Mouse (Mus musculus): ENCODE data around the gene Fxr2.
"Not testable (repeated sequence)": the region's sequence is repeated elsewhere in the genome, so short reads cannot be mapped to it uniquely, and the experiment has no call there.

Gene Fxr2

DNA sequence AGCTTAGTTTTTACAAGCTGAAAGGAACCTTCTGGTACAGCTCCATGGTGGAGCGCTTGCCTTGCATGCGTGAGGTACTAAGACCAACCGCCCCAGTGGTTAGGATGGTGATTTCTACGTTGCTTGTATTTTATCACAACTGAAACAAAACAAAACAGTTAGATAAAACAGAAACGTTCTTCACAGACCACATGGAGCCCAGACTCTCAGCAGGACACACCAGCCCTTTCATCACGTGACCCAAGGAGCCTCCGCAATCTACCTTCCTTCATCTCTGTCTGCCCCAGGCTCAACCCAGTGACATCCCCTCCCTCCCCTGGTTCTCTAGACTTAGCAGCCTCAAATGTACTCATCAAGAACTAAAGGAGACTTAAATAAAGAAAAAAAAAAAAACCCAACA is 23.4 kb upstream of the Fxr2 start:
- in situ Hi-C loops (cut with MboI; ENCODE audit: low sequenced_read_pairs), result no loop called here

DNA sequence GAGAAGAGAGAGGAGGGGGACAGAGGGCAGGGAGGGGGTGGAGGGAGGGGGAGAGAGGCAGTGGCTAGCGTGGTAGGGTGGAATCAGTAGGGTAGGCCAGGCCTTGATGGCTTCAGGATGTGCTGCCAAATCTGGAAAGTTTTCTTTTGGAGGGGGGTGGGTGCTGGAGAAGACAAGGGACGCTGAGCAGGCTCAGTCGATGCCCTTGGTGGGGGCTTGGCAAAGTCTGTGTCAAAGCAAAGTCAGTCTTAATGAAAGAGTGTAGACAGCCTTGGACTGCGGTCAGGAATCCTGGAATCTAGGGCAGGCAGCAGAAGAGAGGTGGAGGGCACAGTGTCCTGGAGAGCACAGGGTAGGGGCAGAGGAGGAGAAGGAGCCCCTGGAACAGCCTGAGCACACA is 21.9 kb upstream of the Fxr2 start:
- in situ Hi-C loops (cut with MboI; ENCODE audit: low sequenced_read_pairs), result no loop called here

DNA sequence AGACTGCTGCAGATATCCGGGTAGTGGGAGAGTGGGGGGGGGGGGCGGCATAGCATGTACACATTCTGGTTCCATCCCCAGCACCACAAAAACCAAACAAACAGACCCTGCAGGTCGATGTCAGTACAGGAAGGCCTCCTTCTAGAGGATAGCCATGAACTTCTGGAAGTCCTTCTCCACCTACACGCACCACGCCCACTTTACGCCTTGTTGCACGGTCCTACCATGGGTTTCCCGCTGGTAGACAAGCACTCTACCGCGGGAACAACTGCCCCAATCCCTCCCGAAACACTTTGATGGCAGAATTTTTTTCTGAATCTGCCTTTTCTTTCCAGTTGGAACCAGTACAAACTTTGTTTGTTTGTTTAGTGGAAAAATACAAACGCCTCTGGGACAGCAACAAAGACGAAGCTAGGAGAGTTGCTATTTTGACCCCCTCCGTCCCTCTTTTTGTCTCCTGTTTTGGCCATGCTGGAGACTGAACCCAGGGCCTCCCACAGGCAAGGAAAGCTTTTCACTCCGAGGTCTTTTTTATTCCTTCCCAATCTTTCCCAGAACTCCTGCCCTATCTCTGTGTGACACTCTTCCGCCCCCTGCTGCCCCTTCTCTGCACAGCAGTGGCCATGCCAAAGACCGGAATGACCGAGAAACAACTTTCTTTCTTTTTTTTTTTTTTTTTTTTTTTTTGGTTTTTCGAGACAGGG is 19.1 kb upstream of the Fxr2 start:
- in situ Hi-C loops (cut with MboI; ENCODE audit: low sequenced_read_pairs), result no loop called here

DNA sequence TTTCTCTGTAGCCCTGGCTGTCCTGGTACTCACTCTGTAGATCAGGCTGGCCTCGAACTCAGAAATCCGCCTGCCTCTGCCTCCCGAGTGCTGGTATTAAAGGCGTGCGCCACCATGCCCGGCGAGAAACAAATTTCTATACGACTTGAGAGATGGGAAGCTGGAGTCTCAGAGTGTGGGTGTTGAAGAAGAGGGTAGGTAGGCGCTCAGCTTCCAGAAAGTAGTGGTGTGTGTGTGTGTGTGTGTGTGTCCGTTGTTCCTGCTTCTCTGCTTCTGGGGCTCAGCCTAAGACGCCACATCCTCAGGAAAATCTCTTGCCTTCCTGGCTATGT is 18.6 kb upstream of the Fxr2 start:
- in situ Hi-C loops (cut with MboI; ENCODE audit: low sequenced_read_pairs), result not testable (repeated sequence)

DNA sequence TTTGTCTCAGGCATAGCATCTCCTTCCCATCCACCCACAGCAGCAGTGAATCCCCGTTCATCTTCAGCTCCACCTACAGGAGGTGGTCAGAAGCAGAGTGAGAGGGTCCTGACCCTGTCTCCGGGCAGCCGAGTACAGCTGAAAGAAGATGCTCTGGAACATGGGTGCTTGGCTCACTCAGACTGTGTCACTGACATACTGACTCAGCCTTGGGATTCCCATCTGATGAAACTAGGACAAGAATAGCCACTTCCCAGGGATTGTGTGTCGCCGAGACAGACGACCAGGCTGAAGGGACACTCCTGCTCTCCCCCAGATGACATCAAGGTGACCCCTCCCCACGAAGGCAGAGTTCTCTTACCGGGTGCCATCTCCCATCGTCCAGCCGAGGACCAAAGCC is 16.0 kb upstream of the Fxr2 start:
- in situ Hi-C loops (cut with MboI; ENCODE audit: low sequenced_read_pairs), result no loop called here

DNA sequence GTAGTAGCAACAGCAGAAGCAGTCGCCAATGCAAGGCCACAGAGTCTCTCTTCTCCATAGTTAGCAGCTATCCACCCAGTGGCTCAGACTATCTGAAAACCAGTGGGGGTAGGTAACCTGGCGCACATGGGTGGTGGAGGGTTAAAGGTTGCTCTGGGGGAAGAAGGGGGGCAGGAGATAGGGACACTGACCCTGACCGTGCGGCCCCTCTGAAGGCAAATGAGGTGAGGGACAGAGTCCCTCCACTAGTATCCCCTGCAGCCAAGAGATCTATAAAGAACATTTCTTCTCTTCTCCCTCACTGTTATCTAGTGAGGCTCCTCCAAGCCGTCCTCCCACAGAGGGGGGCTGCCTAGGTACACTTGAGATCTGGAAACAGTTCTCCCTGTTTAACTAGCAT is 15.0 kb upstream of the Fxr2 start, which contains the start of gene Shbg:
Shbg (minus strand) TSS at position 101 of the 400 bp plus-strand sequence.
- in situ Hi-C loops (cut with MboI; ENCODE audit: low sequenced_read_pairs), result no loop called here

DNA sequence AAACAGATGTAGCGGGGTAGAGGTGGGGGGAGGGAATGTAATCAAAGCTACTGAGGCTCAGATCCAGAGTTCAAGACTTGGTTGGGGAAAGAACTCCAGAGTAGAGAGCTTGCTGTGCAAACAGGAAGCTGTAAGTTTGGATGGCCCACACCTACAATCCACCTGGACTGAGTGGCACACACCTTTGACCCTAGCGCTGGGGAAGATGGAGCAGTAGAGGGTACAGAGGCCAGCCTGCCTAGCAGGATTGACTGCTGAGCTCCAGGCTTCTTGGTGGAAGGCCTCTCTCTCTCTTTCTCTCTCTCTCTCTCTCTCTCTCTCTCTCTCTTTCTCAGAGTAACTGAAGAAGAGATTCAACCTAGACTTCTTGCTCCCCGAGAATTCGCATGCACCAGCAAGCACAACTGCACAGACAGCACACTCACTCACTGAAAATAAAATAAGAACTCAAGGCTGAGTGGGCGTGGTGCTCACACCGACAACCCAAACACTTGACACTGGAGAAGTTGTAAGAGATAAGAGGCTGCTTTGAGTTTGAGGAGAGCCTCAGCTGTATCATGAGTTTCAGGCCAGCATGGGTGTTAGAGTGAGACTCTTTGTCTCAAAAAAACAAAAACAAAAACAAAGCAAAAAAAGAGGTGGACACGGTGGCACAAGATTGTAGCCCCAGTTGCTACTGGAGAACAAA is 12.3 kb upstream of the Fxr2 start:
- in situ Hi-C loops (cut with MboI; ENCODE audit: low sequenced_read_pairs), result no loop called here

DNA sequence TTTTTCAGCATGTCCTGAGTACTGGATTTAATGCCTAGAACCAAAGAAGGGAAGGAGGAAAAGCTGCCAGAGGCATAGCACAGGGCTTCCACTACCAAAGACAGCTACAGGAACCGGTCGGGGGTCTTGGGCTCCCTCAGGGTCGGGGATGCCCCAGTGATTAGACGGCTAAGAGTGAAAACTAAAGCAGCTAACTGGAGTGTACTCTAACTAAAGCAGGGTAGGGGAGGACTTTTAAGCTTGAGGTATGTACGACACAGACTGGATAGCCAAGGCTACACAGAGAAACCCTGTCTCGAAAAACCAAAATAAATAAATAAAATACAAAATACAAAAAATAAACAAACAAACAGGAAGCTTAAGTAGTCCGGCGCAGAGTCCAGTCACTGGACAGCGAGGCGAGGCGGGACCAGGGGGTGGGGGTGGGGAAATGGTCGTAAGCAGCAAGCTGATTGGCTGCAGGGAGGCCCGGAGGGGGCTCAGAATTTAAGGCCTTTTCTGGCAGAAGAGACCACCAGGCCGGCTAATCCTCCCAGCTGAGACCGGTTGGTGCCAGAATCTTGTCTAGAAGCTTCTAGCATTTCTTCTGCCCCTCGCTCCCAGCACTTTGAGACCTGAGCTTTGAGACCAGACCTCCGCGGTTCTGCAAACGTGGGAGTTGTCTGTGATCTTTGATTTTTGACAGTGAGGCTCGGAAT is 11.1 kb upstream of the Fxr2 start, which contains the start of gene Sat2:
Sat2 (plus strand) TSS at position 454 of the 698 bp plus-strand sequence.
- in situ Hi-C loops (cut with MboI; ENCODE audit: low sequenced_read_pairs), result no loop called here

DNA sequence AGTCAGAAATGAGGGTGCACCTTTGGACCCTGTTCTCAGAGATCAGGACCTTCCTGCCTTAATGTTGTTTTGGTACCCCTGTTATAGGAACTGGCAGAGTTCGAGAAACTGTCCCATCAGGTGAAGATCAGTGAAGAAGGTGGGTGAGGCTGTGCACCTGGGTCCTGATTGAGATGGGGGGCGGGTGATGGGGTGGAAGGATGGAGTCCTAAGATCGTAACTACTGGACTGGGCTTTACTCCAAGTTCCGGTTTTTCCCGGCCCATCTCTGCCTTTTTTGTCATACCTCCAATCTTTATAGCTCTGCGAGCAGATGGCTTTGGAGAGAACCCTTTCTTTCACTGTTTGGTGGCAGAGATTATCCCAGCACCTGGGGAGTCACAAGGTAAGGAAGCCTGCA is 10.4 kb upstream of the Fxr2 start:
- in situ Hi-C loops (cut with MboI; ENCODE audit: low sequenced_read_pairs), result no loop called here

DNA sequence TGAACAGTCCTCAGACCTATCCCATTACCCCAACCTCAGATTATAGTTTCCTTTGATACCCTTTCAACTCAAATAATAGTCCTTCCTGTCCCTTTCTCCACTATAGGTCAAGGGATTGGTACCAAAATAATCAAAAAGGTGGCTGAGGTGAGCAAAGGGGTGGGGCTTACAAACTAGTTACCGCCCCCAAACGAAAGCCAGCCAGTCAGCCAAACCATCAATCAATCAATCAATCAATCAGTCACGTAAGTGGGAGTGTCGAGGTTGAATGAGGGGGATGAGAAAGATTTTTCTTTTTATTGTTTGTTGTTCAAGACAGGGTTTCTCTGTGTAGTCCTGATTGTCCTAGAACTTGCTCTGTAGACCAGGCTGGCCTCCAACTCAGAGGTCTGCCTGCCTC is 9.8 kb upstream of the Fxr2 start:
- in situ Hi-C loops (cut with MboI; ENCODE audit: low sequenced_read_pairs), result no loop called here

DNA sequence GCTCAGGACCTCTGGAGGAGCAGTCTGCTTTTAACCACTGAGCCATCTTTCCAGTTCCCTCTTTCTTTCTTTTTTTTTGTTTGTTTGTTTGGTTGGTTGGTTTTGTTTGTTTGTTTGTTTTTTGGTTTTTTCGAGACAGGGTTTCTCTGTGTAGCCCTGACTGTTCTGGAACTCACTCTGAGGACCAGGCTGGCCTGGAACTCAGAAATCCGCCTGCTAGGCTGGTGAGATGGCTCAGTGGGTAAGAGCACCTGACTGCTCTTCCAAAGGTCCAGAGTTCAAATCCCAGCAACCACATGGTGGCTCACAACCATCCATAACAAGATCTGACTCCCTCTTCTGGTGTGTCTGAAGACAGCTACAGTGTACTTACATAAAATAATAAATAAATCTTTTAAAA is 8.5 kb upstream of the Fxr2 start:
- in situ Hi-C loops (cut with MboI; ENCODE audit: low sequenced_read_pairs), result not testable (repeated sequence)

DNA sequence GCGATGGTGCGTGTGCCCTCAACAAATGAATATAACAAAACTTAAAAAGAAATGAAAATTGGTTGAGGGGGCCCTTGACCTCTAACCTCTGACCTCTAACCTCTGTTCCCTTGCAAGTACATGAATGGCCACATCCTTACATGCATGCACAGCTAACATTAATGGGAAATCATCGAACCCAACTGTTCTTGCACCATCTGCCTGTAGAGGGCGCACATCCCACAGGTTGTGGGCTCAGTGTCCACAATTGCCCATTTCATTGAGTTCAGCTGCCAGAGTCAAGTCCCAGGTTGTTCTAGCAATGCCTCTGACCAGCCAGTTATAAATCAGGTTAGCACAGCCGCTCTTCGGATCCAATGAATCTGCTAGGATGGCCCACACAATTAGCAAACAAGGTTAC is 4.5 kb upstream of the Fxr2 start:
- in situ Hi-C loops (cut with MboI; ENCODE audit: low sequenced_read_pairs), result no loop called here

DNA sequence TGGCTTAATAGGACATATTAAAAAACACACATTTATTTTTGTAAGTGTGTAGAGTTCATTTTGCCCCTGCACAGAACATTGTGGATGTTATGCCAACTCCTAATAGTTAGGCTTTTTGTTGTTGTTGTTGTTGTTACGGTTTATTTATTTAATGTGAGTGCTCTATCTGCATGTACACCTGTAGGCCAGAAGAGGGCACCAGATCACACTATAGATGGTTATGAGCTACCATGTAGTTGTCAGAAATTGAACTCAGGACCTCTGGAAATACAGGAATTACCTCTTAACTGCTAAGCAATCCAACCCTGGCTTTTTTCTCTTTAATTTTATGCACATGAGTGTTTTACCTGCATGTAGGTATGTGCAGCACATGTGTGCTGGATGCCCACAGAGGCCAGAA is 3.0 kb upstream of the Fxr2 start:
- in situ Hi-C loops (cut with MboI; ENCODE audit: low sequenced_read_pairs), result no loop called here

DNA sequence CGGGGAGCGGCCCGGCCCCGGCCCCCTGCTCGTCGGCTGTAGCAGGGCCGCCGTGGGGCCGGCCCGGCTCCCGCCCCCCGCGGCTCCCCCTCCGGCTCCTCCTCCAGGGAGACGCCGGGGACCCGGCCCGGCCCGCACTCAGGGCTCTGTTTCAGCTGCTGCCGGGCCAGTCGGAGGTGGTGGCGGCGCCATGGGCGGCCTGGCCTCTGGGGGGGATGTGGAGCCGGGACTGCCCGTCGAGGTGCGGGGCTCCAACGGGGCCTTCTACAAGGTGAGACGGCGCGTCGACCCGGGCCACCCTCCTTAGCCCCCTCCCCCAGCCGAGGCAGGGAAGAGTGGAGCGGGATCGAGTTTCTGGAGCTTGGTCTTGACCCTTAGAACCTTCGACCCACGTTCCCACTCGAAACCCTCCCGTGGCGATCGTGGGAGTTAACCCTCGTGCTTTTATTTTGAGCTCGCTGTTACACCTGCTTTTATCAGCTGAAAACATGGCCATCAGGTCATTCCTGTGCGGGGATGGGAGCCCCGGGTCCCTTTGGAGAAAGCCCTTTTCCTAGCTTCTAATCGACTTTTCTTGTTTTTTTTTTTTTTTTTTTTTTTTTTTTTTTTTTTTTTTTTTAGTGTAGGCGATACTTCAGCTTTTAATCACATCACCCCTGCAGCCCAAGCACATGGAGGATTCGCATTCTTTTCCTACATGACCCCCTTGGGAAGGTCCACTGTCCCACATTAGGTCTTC is 507 bp downstream of the Fxr2 start:
- in situ Hi-C loops (cut with MboI; ENCODE audit: low sequenced_read_pairs), result no loop called here

DNA sequence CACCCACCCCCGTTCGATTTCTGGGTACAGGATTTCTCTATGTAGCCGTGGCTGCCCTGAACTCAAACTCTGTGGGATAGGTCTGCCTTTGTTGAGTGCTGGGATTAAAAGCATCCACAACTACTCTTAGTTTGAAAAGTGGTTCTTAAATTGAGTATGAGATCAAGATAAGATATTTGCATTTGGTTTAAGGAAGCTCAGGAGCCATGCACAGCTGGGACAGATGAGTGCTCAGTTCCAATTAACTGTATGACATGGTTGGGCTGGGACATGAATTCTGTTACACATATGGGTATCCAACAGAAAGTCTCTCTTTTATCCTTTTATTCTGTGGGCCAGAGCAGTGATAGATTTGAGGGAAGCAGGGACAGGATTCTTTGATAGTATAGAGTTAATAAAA is 2.7 kb downstream of the Fxr2 start:
- in situ Hi-C loops (cut with MboI; ENCODE audit: low sequenced_read_pairs), result no loop called here

DNA sequence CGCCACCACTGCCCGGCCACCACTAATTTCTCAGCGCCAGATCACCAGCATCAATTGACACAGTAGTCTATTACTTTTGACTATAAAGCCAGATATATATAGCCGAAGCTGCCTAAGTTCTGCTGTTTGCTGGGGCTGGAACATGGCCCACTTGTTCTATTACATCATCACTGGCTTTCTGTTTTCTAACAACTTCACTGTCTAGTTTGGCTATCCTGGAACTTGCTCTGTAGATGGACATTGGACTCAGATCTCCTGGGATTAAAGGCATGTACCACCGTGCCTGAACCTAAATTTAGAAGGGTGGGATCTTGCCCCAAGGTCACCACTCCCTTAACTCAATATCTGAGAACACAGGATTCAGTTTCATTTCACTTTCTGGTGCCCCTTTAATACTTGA is 13.1 kb downstream of the Fxr2 start:
- in situ Hi-C loops (cut with MboI; ENCODE audit: low sequenced_read_pairs), result no loop called here

DNA sequence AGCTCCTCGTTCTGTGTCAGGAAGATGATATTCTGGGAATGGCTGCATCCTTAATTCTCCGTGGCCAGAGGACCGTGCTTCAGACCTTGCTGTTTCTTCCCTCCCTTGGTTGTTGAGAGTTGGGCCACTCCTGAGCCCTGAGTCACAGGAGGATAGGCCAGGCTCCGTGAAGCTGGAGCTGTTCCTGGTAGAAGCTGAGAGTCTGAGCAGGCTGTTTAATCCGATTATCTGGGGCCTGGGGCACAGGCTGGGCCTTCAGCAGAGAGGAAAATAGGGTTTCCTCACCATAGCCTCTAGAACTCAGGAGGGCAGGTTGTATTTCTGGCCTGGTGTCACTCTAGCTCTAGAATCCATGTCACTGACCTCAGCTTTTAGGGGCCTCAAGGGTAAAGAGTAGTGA is 20.6 kb downstream of the Fxr2 start:
- in situ Hi-C loops (cut with MboI; ENCODE audit: low sequenced_read_pairs), result no loop called here

DNA sequence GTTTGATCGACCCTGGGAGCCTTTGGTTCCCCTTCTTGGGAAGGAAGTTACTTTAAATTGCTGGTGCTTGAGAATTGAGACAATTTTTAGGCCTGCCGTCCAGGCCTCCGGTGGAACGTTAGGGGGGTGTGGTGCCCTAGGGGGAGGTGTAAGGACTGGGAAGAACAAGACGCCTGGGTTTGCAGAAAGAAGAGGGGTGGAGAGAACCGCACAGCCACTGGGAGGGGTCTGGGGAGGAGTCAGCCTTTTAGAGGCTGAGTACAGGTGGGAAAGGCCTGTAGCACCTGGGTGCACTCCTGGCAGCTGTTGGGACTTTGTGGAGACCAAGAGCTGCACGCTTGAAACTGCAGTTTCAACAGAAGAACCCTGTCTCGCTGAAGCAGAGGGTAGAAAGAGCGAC is 22.0 kb downstream of the Fxr2 start:
- in situ Hi-C loops (cut with MboI; ENCODE audit: low sequenced_read_pairs), result no loop called here

DNA sequence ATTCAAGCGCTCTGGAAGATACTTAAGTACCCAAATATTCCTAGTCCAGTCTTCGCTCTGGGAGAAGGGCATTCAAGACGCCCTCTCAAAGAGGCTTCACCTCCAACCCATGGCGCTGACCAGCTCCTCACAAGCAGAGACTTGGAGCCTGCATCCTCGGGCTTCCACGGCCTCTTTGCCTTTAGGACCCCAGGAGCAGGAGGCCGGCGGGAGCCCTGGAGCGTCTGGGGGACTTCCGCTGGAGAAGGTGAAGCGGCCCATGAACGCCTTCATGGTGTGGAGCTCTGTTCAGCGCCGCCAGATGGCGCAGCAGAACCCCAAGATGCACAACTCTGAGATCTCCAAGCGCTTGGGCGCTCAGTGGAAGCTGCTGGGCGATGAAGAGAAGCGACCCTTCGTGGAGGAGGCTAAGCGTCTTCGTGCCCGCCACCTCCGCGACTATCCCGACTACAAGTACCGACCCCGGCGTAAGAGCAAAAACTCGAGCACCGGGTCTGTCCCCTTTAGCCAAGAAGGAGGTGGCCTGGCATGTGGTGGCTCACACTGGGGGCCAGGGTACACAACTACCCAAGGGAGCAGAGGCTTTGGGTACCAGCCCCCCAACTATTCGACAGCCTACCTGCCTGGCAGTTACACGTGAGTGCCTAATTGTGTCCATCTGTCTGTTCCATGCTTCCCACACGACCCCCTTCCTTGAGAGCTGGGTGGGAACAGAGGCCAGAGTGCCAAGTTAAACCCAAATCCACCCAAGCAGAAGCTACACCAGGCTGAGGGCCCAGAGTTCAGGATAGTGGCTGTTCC is 22.7 kb downstream of the Fxr2 start, which contains the start of gene Sox15:
Sox15 (plus strand) TSS at position 51 of the 801 bp plus-strand sequence.
- in situ Hi-C loops (cut with MboI; ENCODE audit: low sequenced_read_pairs), result no loop called here

DNA sequence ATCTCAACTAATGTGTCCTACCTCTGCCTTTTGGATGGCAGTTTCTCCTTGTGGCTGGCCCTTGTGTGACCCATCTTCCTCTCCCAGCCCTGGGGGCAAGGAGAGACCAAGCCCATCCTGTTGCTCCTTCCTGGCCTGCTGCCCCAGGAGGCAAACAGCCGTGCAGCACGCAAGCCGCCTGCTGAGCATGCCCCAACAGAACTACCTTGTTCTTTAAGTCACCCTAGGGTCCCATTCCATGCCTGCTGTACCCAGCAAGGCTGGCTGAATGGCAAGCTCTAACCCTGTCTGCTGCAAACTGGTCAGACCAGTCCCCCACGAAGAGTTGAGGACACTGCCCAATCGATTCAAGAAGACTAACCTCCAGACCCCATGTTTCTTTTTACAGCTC is 23.3 kb downstream of the Fxr2 start:
- in situ Hi-C loops (cut with MboI; ENCODE audit: low sequenced_read_pairs), result no loop called here
